Mouse (Mus musculus): ENCODE results near the gene Serpinb2.

Serpinb2 gene

GRCm38 (mm10) chr1:107582900-107583299 is 71.7 kb downstream of the Serpinb2 start:
- DNase-seq, result no peak

- no peak for DNase-seq
Observed at GRCm38 (mm10) chr1:107583958-107584376, 72.7 kb downstream of the Serpinb2 start.

- no peak for DNase-seq
Observed at GRCm38 (mm10) chr1:107584932-107585331, 73.7 kb downstream of the Serpinb2 start.
